Mouse (Mus musculus) cerebellum, postnatal 10 days (tissue): Measurements from ENCODE around the gene Carmil1.

Experiments used
- DNase-seq, 2 experiments: peaks; one replicate each; pipeline ENCODE4 v3.0.0; 2021; ENCODE audit warnings: mixed read lengths in 2 of 2

The Carmil1 gene

GRCm38 (mm10) chr13:24280439-24281431 lies at the start of gene Carmil1:
TSS of gene Carmil1 (minus strand) at chr13:24280795.
- DNase-seq: peak; percentile 90 to 92

GRCm38 (mm10) chr13:24330128-24330527 lies 49.5 kb upstream of the Carmil1 start:
- no peak for DNase-seq

GRCm38 (mm10) chr13:24328036-24328817 lies 47.6 kb upstream of the Carmil1 start:
- DNase-seq: no peak

- DNase-seq: no peak
Observed at GRCm38 (mm10) chr13:24327201-24327600, 46.6 kb upstream of the Carmil1 start, which contains the start of gene Cmah. TSS of gene Cmah (plus strand) at chr13:24327404.

GRCm38 (mm10) chr13:24321313-24321712 lies 40.7 kb upstream of the Carmil1 start:
- no peak for DNase-seq

GRCm38 (mm10) chr13:24318618-24319017 lies 38.0 kb upstream of the Carmil1 start:
- DNase-seq: peak; percentile 59 to 60

GRCm38 (mm10) chr13:24316563-24316962 lies 36.0 kb upstream of the Carmil1 start:
- DNase-seq: peak; percentile 31

- DNase-seq: no peak
Observed at GRCm38 (mm10) chr13:24311011-24311940, 30.7 kb upstream of the Carmil1 start.

GRCm38 (mm10) chr13:24306248-24306647 lies 25.7 kb upstream of the Carmil1 start:
- DNase-seq: no peak

- no peak for DNase-seq
Observed at GRCm38 (mm10) chr13:24305486-24305885, 24.9 kb upstream of the Carmil1 start.

- DNase-seq: peak; percentile 75 to 85
Observed at GRCm38 (mm10) chr13:24297252-24297651, 16.7 kb upstream of the Carmil1 start.

- DNase-seq: peak; percentile 64 to 70
Observed at GRCm38 (mm10) chr13:24287381-24287780, 6.8 kb upstream of the Carmil1 start.

- peak; percentile 54 to 55 for DNase-seq
Observed at GRCm38 (mm10) chr13:24279762-24280438, 695 bp downstream of the Carmil1 start.

- peak in 1 of 2 experiments; percentile 12 for DNase-seq
Observed at GRCm38 (mm10) chr13:24279407-24279761, 1.2 kb downstream of the Carmil1 start.

GRCm38 (mm10) chr13:24272740-24273377 lies 7.7 kb downstream of the Carmil1 start:
- DNase-seq: no peak

- no peak for DNase-seq
Observed at GRCm38 (mm10) chr13:24269100-24269465, 11.5 kb downstream of the Carmil1 start.

GRCm38 (mm10) chr13:24268355-24269099 lies 12.1 kb downstream of the Carmil1 start:
- DNase-seq: no peak

- no peak for DNase-seq
Observed at GRCm38 (mm10) chr13:24264760-24265159, 15.8 kb downstream of the Carmil1 start.

- DNase-seq: no peak
Observed at GRCm38 (mm10) chr13:24263560-24263959, 17.0 kb downstream of the Carmil1 start.
